Mouse (Mus musculus) bone marrow macrophage, adult 2 months (primary cell): ENCODE results near the gene Swap70.

Source experiments
- CTCF ChIP-seq: IDR thresholded peaks from 2 replicates; pipeline ENCODE4 v1.5.1; 2012; ENCODE audit warnings: low read depth, mild to moderate bottlenecking, low read length, moderate library complexity
- POLR2A ChIP-seq: IDR thresholded peaks from 2 replicates; pipeline ENCODE4 v1.6.1; 2012; ENCODE audit warnings: mild to moderate bottlenecking, low read depth, low read length, borderline replicate concordance

- TF ChIP-seq CTCF, result no peak
- TF ChIP-seq POLR2A, result no peak
Observed at GRCm38 (mm10) chr7:110313392-110314055, 92.0 kb downstream of the Swap70 start.
